Mouse (Mus musculus) cerebellum, postnatal 25 days (tissue): ENCODE results near the gene Pcx.

Source experiments
- DNase-seq, 2 experiments: peaks; one replicate each; pipeline ENCODE4 v3.0.0; 2021; ENCODE audit warnings: mixed read lengths in 2 of 2

Gene Pcx

DNA sequence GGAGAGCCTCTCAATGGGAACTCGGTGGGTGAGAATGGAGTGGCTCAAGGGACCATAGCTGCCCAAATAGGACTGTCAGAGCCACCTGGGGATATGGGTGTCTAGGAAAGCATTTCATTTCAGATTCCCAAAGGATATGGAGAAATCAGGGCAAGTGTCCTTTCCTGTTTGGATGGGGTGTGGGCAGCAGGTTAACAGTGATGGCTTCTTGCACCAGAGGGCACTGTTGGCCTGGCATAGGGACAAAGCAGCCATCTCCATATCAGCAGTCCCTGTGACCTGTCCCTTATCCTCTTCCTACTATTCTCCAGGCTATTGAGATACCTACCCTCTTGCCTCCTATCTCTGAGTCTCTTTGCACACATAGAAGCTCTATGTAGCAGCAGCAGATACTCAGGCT lies 78.8 kb downstream of the Pcx start:
- peak in 1 of 2 experiments; percentile 63 for DNase-seq

DNA sequence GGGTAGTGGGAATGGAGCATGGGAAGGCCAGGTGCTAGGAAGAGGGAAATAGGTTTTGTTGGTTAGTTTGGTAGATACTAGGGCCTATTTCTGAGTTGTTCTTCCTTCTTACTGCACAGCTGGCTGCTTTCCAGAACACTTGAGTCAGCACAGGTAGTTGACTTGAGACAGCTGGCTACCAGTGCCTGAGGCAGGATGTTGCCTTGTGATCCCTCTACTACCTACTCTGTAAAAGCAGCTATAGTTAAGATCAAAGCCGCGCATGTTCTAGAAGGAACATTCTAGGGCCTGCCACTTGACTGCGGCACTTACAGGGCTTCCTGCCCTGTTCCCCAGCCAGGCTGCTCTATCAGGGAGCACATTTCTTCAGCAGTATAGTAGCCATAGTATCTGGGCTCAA lies 79.8 kb downstream of the Pcx start:
- DNase-seq = no peak

GRCm38 (mm10) chr19:4593792-4594522 lies 83.7 kb downstream of the Pcx start:
- no peak for DNase-seq

DNA sequence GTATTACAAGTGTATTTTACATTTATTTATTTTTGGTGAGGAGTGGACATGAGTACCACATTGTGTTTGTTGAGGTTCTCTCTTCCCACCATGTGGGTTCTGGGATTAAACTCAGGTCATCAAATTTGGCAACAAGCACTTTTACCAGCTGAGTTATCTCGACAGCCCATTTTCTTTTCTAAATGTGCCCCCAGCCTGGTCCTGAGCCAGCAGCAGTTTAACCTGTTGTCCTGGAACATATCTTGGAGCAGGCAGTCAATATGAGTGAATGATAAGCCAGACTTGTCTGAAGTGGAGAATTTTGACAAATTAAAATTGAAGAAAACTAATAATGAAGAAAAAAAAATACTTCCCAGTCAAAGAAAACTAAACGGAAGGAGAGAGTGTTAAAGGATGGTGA lies 85.8 kb downstream of the Pcx start:
- no peak for DNase-seq

GRCm38 (mm10) chr19:4602459-4602858 lies 92.2 kb downstream of the Pcx start:
- DNase-seq = peak in 1 of 2 experiments; percentile 5

GRCm38 (mm10) chr19:4603801-4604723 lies 93.8 kb downstream of the Pcx start:
- DNase-seq = peak; percentile 63 to 79

GRCm38 (mm10) chr19:4605654-4606053 lies 95.4 kb downstream of the Pcx start:
- no peak for DNase-seq

GRCm38 (mm10) chr19:4607406-4607805 lies 97.1 kb downstream of the Pcx start:
- no peak for DNase-seq

DNA sequence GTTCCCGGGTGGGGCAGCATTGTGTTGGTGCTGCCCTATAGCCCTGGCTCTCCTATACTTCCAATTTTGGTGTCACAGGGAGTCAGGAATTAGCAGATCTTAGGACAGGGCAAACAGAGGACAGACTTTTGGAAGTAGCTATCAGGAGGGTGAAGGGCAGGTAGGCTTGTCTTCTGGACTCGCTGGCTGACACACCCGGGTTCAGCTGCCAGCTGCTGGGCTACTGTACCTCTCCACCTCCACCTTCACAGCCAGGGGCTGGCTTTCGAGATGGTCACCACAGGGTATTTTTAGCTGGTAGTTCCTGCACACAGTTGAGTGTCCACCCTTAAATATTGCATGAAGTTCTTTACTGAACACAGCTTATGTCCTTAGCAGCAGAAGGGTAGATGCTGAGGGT lies 98.2 kb downstream of the Pcx start:
- DNase-seq = no peak

GRCm38 (mm10) chr19:4610109-4610508 lies 99.8 kb downstream of the Pcx start:
- DNase-seq = no peak

- DNase-seq = no peak
Observed at GRCm38 (mm10) chr19:4612181-4612961, 102.1 kb downstream of the Pcx start.

- no peak for DNase-seq
Observed at GRCm38 (mm10) chr19:4613464-4614304, 103.4 kb downstream of the Pcx start.

DNA sequence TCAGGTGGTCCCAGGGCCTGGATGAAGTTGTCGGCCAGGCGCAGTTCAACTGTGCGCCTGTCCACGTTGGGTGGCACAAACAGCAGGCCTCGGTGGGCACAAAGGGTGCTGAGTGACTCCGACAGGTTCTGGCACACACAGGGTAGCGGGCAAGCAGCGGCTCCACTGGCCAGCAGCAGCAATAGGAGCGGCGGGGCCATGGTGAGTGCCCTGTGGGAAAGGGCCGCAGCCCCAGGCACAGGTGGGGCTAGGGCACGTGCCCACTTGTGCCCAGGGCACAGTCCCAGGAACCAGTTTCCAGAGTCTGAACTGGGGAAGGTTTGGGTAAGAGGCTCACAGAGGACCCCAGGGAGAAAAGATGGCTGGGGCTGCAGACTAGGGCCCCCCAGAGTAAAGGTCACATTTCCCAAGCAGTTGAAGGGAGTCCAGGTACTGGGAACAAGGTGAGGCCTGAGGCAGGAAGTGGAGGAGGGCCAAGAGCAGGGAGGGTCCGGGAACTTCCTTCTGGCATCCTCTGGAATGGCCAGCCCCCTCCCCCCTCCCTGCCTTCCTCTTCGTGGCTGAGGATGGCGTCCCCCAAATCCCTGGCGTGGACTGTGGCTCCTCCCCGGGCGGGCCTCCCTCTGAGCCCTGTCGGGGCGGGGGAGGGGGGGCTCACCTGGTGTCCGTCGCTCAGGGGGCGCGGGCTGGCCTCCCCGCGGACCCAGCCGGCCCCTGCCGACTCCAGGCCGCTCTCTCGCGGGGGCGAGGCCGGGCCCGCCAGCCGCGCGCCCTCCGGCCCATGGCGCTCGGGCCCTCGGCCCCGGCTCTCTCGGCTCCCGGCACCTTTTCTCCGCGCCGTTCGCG lies 104.3 kb downstream of the Pcx start:
- peak; percentile 52 to 58 for DNase-seq

GRCm38 (mm10) chr19:4615151-4616093 lies 105.2 kb downstream of the Pcx start, which contains the start of gene Lrfn4:
Lrfn4 (minus strand) TSS chr19:4615667.
- peak; percentile 86 to 93 for DNase-seq

- no peak for DNase-seq
Observed at GRCm38 (mm10) chr19:4616546-4616945, 106.3 kb downstream of the Pcx start.

- DNase-seq = no peak
Observed at GRCm38 (mm10) chr19:4618183-4618582, 107.9 kb downstream of the Pcx start.

DNA sequence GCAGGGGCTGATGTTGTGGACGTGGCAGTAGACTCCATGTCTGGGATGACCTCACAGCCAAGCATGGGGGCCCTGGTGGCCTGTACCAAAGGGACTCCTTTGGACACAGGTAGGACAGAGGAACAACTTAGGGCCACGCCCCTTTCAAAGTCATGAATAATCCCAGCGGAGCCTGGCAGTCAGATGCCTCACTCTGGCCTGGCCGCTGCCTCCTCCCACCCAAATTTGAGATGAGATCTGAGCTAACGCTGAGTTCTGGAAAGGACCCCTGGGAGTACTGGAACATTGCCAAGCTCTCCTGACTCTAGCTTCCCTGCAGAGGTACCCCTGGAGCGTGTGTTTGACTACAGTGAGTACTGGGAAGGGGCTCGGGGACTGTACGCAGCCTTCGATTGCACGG lies 109.2 kb downstream of the Pcx start:
- no peak for DNase-seq

- peak in 1 of 2 experiments; percentile 6 for DNase-seq
Observed at GRCm38 (mm10) chr19:4620721-4621120, 110.4 kb downstream of the Pcx start.

- DNase-seq = no peak
Observed at GRCm38 (mm10) chr19:4622780-4623179, 112.5 kb downstream of the Pcx start.

- DNase-seq = peak in 1 of 2 experiments; percentile 6
Observed at GRCm38 (mm10) chr19:4623419-4623818, 113.1 kb downstream of the Pcx start.
